Mouse (Mus musculus): ENCODE measurements at regions not wholly inside any gene's neighbourhood (a gene's known extent, or its start where the extent isn't known, plus 50 kb on each side); places are given as distances from the start of the nearest gene placed in this dataset.

DNA sequence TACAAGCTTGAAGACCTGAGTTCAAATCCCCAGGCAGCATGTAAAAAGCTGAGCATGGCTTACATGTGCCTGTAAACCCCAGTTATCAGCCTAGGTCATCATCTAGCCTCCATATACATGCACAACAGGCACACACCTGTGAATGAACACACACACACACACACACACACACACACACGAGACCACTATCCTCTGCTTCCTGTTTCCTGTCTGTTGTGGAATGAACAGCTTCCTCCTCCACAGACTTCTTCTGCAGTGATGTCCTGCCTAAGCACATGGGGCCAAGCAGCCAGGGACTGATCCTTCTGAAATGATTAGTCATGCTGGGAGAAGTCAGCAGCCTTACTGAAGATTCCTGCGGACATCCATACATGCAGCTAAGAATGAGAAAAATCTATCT is 76.4 kb upstream of the Foxk1 start:
- DNase-seq (ENCODE audit: low read depth, low spot score): no peak
- Histone ChIP-seq H3K4me3 (ENCODE audit: insufficient read depth in 1 of 2, low read depth in 1 of 2, low read length in 2 of 2, poor library complexity in 1 of 2, severe bottlenecking in 1 of 2) (no peak overlapping the region), H3K36me3 (ENCODE audit: control insufficient read depth, insufficient read depth, low read length, poor library complexity, severe bottlenecking) (no peaks in the 10 kb centered on the region), H3K4me1 (ENCODE audit: control insufficient read depth in 2 of 2, insufficient read depth in 2 of 2, low read length in 2 of 2, poor library complexity in 1 of 2) (peaks cover 0 to 4% of the 10 kb centered on the region in 2 experiments; a peak in 1 of 4 replicates), H3K9me3 (ENCODE audit: control insufficient read depth, insufficient read depth, low read depth, low read length) (no peaks in the 10 kb centered on the region), H3K27ac (ENCODE audit: insufficient read depth, low read depth, low read length, poor library complexity, severe bottlenecking) (no peak overlapping the region), H3K9ac (ENCODE audit: insufficient read depth, low read depth, low read length, poor library complexity, severe bottlenecking) (no peak overlapping the region)
- in situ Hi-C loops (cut with MboI; ENCODE audit: low sequenced_read_pairs in 2 of 2, unreplicated experiment in 2 of 2): loop anchor here in 1 of 2 experiments (25.0 kb wide), 1 partner anchor 588 kb away; no protein-coding TSS in a partner anchor
- no peak for TF ChIP-seq MAFK (IDR thresholded peaks at IDR 0.05; ENCODE audit: insufficient read depth, low read depth, low read length)
- no peak for TF ChIP-seq HCFC1 (IDR thresholded peaks at IDR 0.05; ENCODE audit: borderline replicate concordance, insufficient read depth, low read length)
- no peak for TF ChIP-seq ZNF384 (IDR thresholded peaks at IDR 0.05; ENCODE audit: low read depth, low read length)
- no peak for TF ChIP-seq ZC3H11A (IDR thresholded peaks at IDR 0.05; ENCODE audit: borderline replicate concordance, low read depth, low read length)
- no peak for TF ChIP-seq CHD2 (IDR thresholded peaks at IDR 0.05; ENCODE audit: low read depth, low read length)

DNA sequence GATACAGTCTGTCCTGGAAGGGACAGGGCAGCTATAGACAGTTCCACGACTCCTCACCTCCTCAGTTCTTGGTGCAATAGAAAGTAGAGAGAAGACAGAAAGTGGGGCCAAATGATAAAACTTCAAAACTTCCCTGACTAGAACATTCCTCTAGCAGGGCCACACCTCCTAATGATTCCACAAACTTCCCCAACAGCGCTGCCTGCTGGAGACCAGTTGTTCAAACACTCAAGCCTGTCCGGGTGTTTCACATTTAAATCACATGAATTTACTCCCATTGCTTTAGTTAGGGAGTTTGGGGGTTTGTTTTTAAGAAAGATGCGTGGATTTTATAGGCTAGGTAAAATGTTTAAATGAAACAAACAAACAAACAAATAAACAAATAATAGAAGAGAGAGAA is 75.7 kb upstream of the Foxk1 start:
- in situ Hi-C loops (cut with MboI; ENCODE audit: low sequenced_read_pairs in 2 of 2, unreplicated experiment in 2 of 2): no loop called here
- DNase-seq (ENCODE audit: low read depth, low spot score): no peak
- TF ChIP-seq ZC3H11A (IDR thresholded peaks at IDR 0.05; ENCODE audit: borderline replicate concordance, low read depth, low read length) (no peak), CHD2 (IDR thresholded peaks at IDR 0.05; ENCODE audit: low read depth, low read length) (no peak), MAFK (IDR thresholded peaks at IDR 0.05; ENCODE audit: insufficient read depth, low read depth, low read length) (no peak), HCFC1 (IDR thresholded peaks at IDR 0.05; ENCODE audit: borderline replicate concordance, insufficient read depth, low read length) (no peak)

DNA sequence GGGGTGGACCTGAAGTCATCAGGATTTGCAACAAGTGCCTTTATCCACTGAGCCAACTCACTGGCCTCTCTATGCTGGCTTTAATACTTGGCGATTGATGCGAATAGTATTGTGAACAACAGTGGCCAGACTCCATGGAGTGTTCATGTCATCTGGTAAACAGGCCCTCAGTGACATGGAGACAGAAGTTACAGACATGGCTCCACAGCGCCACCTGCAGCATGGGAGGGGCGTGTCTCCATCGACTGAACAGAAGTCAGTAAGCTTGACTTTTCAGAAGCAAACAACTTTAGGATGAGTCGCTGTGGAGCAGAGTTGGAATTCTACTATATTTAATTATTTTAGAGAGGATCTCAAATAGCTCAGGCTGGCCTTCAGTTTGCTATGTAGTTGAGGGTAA is 74.0 kb upstream of the Foxk1 start:
- Histone ChIP-seq H3K9me3 (ENCODE audit: control insufficient read depth, insufficient read depth, low read depth, low read length) (no peaks in the 10 kb centered on the region), H3K4me3 (ENCODE audit: insufficient read depth in 1 of 2, low read depth in 1 of 2, low read length in 2 of 2, poor library complexity in 1 of 2, severe bottlenecking in 1 of 2) (peak overlapping the region in 1 of 2 experiments; percentile 68; a peak in 2 of 4 replicates), H3K36me3 (ENCODE audit: control insufficient read depth, insufficient read depth, low read length, poor library complexity, severe bottlenecking) (no peaks in the 10 kb centered on the region), H3K27ac (ENCODE audit: insufficient read depth, low read depth, low read length, poor library complexity, severe bottlenecking) (no peak overlapping the region), H3K4me1 (ENCODE audit: control insufficient read depth in 2 of 2, insufficient read depth in 2 of 2, low read length in 2 of 2, poor library complexity in 1 of 2) (peaks cover 0 to 7% of the 10 kb centered on the region in 2 experiments; a peak in 2 of 4 replicates), H3K9ac (ENCODE audit: insufficient read depth, low read depth, low read length, poor library complexity, severe bottlenecking) (peak overlapping the region; percentile 50; the same call in 1 of the 2 replicates)
- TF ChIP-seq HCFC1 (IDR thresholded peaks at IDR 0.05; ENCODE audit: borderline replicate concordance, insufficient read depth, low read length) (0 out of 2 replicates have a peak, but pooled peaks have one; percentile 28), MAFK (IDR thresholded peaks at IDR 0.05; ENCODE audit: insufficient read depth, low read depth, low read length) (no peak), CHD2 (IDR thresholded peaks at IDR 0.05; ENCODE audit: low read depth, low read length) (no peak), ZC3H11A (IDR thresholded peaks at IDR 0.05; ENCODE audit: borderline replicate concordance, low read depth, low read length) (peak; percentile 13; the same call in 1 of the 2 replicates), ZNF384 (IDR thresholded peaks at IDR 0.05; ENCODE audit: low read depth, low read length) (no peak)
- in situ Hi-C loops (cut with MboI; ENCODE audit: low sequenced_read_pairs in 2 of 2, unreplicated experiment in 2 of 2): no loop called here
- DNase-seq (ENCODE audit: low read depth, low spot score): peak; percentile 80

More for the DNA sequence above, 75.7 kb upstream of the Foxk1 start:
- H3K4me3 ChIP-seq (ENCODE audit: insufficient read depth in 1 of 2, low read depth in 1 of 2, low read length in 2 of 2, poor library complexity in 1 of 2, severe bottlenecking in 1 of 2): no peak overlapping the region
- no peak overlapping the region for H3K9ac ChIP-seq (ENCODE audit: insufficient read depth, low read depth, low read length, poor library complexity, severe bottlenecking)
- H3K4me1 ChIP-seq (ENCODE audit: control insufficient read depth in 2 of 2, insufficient read depth in 2 of 2, low read length in 2 of 2, poor library complexity in 1 of 2): peaks cover 0 to 4% of the 10 kb centered on the region in 2 experiments; a peak in 1 of 4 replicates
- H3K9me3 ChIP-seq (ENCODE audit: control insufficient read depth, insufficient read depth, low read depth, low read length): no peaks in the 10 kb centered on the region
- H3K27ac ChIP-seq (ENCODE audit: insufficient read depth, low read depth, low read length, poor library complexity, severe bottlenecking): no peak overlapping the region
- no peaks in the 10 kb centered on the region for H3K36me3 ChIP-seq (ENCODE audit: control insufficient read depth, insufficient read depth, low read length, poor library complexity, severe bottlenecking)

DNA sequence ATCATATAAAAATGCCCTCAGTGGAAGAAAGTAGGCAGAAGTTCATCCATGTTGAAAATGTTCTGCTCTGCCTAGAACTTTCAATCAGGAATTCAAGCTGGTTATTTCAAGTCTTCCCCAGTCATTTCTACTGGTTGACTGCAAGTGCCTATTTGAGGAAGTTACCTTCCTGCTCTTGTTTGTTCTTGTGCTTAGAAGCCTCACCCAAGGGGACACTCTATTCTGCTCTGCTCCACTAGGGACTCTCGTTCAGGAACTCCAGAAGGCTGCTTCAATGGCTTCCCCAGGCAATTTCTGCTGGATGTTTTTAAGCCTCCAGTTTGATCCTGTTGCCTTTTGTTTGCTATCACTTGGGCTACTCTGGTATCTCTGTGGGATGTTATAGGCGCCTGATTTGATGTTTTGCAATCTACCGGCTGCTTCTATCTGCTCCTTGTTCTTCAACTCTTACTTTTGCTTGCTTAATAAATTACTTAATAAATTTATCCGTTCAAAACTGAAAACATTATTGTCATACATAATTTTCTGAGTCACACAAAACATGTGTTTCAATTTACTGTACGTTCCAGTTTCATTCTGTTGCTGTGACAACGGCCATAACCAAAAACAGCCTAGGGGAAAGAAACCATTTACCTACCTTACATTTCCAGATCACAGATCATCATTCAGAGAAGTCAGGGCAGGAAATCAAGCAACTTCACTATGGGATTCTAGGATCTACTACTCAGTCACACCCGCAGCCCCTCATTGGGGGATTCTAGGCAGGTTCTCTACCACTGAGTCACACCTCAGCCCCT is 71.4 kb upstream of the Foxk1 start:
- Histone ChIP-seq H3K4me1 (ENCODE audit: control insufficient read depth in 2 of 2, insufficient read depth in 2 of 2, low read length in 2 of 2, poor library complexity in 1 of 2) (peaks cover 0 to 7% of the 10 kb centered on the region in 2 experiments; a peak in 2 of 4 replicates), H3K9ac (ENCODE audit: insufficient read depth, low read depth, low read length, poor library complexity, severe bottlenecking) (no peak overlapping the region), H3K27ac (ENCODE audit: insufficient read depth, low read depth, low read length, poor library complexity, severe bottlenecking) (no peak overlapping the region), H3K4me3 (ENCODE audit: insufficient read depth in 1 of 2, low read depth in 1 of 2, low read length in 2 of 2, poor library complexity in 1 of 2, severe bottlenecking in 1 of 2) (no peak overlapping the region), H3K9me3 (ENCODE audit: control insufficient read depth, insufficient read depth, low read depth, low read length) (no peaks in the 10 kb centered on the region), H3K36me3 (ENCODE audit: control insufficient read depth, insufficient read depth, low read length, poor library complexity, severe bottlenecking) (no peaks in the 10 kb centered on the region)
- in situ Hi-C loops (cut with MboI; ENCODE audit: low sequenced_read_pairs in 2 of 2, unreplicated experiment in 2 of 2): no loop called here
- DNase-seq (ENCODE audit: low read depth, low spot score): no peak
- TF ChIP-seq ZC3H11A (IDR thresholded peaks at IDR 0.05; ENCODE audit: borderline replicate concordance, low read depth, low read length): no peak
- no peak for TF ChIP-seq MAFK (IDR thresholded peaks at IDR 0.05; ENCODE audit: insufficient read depth, low read depth, low read length)
- TF ChIP-seq CHD2 (IDR thresholded peaks at IDR 0.05; ENCODE audit: low read depth, low read length): no peak
- TF ChIP-seq ZNF384 (IDR thresholded peaks at IDR 0.05; ENCODE audit: low read depth, low read length): no peak
- no peak for TF ChIP-seq HCFC1 (IDR thresholded peaks at IDR 0.05; ENCODE audit: borderline replicate concordance, insufficient read depth, low read length)

Measured in ES-E14 (cell line).